Mouse (Mus musculus): ENCODE results near the gene Cd200. TPM values are rescaled to one million over a fixed set of nuclear protein-coding genes. Genes with fewer than 3 reads are reported as not detected.
"Not testable (repeated sequence)": the region's sequence is repeated elsewhere in the genome, so short reads cannot be mapped to it uniquely, and the experiment has no call there.

The Cd200 gene
- total RNA-seq (2015) (not detected in 2 replicates), total RNA-seq (2017) (1.3 TPM in 1 of 2 replicates, not detected in the other)

DNA sequence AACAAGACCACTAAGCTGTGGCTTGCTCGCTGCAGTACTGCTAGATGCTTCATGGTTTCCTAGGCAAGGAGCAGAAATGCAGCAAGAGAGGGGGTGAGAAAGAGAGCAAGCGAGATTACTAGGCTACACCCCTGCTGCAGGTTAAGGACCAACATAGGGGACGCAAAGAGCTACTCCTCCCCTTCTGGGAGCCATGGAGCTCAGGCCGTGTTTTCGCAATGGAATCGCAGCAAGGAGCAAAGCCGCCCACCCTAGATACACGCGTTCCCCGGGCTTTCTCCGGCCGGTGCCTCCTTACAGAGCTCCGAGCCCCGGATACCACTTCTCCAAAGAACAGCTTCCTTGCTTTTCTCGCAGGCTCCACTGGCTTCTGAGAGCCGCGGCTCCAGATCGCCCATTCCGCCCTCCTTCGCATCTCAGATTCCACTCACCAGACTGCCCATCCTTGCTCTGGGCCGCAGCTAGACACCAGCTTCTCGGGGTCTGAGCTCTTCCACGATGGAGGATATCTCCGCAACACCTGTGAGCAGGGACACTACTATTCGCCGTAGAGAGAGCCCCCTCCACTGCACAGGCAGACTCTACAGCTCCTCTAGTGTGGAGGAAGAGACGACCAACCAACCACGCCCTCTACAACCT, at the start of gene Cd200:
TSS of gene Cd200 (minus strand) at position 629 of the 639 bp plus-strand sequence.
- ATAC-seq (replicated peaks; ENCODE audit: poor library complexity), result peak; percentile 86

DNA sequence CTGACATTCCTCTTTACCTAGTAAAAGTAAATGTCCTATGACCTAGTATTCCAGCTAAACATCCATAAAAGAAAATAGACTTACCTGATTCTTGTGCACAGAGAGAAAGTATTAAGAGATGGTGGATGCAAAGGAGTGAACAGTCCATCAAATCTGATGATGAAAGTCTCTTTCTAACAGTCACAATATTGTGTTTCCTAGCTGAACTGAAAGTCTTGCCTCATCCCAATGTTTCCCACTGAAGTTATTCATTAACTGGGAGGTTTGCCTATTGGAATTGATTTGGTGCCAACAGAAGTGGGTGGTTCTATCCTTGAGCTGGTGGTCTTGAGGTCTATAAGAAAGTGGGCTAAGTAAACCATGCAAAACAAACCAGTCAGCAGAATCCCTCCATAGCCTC, 45.9 kb upstream of the Cd200 start:
- ATAC-seq (replicated peaks; ENCODE audit: poor library complexity), result no peak

DNA sequence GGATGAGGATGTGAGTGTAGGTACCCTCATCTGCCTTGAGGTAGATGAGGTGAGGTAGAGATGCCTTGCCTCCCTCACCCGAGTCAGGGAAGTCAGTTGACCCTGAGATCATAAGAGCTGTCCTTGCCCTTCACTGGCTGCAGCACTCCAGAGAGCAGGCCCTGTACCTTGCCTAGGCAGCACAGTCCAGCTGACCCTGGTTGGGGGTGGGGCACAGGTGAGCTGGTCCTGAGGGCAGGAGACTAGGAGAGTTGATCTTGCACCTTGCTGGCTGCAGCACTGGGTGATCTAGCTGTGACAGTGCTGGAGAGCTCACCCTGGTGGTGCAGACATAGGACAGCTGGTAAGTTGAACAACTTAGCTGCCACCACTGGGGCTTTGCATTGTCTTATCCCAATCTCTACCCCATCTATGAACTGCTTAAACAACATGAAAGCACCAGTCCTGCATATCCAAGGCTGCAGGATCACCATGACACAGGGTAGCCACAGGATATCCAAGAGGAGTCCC, 28.4 kb upstream of the Cd200 start:
- ATAC-seq (replicated peaks; ENCODE audit: poor library complexity), result no peak

DNA sequence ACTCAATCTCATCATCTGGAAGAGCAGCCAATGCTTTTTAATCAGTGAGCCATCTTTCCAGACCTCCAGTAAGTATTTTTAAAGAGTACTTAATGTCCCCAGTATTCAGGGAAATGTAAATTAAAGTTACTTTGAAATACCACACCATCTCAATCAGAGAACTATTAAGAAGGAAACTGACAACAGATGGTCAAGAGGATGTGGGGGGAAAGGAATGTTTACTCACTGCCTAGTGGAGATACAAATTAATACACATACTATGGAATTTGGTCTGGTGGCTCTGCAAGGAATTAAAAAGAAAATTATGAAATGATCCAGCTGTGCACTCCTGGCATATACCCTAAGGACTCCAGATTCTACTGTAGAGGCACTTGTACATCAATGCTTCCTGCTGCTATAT, 26.7 kb upstream of the Cd200 start:
- no peak for ATAC-seq (replicated peaks; ENCODE audit: poor library complexity)

DNA sequence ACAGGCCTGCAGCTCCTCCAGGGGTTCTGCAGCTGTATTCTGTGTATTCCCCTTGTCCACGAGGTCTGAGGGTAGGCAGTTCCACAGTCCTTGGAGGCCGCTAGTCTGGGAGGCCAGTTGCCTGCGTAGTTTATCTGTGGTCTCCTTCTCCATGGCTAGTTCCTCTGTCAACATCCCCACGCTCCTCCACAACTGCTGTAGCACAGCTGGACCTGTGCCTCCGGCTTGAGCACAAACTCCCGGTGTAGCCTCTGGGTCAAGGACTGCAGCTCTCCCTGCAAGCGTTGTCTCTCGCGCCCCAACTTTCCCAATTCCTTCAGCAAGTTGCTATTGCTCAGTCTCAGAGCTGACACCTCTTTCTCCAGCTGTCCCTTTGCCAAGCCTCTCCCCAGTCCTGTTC, 18.8 kb upstream of the Cd200 start:
- no peak for ATAC-seq (replicated peaks; ENCODE audit: poor library complexity)

DNA sequence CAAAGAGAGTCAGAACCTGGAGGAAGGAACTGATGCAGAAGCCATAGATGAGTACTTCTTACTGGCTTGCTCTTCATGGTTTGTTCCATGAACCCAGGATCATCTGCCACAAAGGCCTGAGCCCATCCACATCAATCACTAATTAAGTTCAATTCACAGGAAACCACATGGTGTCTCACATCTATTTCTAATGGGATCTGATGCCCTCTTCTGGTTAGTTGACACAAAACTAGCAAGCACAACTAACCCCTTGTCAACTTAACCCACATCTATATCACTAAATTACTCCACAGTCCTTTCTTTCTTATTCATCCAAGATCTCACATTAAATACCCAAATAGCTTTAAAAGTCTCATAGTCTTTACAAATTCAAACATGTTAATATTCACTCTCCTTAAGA, 4.6 kb upstream of the Cd200 start:
- ATAC-seq (replicated peaks; ENCODE audit: poor library complexity), result 0 out of 2 replicates have a peak, but pooled peaks have one; percentile 20

DNA sequence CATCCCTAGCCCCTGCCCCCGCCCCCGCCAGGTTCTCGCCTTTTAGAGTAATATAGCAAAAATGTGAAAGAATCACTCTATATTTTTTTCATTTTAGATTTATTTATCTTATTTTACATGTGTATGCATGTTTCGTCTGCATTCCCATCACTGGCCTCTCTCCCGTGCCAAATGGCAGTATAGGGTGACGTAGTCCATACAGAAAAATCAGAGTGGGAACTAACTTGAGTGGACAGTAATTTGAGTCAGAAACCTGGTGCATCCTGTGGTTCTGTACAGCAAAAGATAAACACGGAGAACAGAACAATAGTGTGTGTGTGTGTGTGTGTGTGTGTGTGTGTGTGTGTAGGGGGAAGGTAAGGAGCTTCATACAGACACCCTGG, 202 bp upstream of the Cd200 start:
- ATAC-seq (replicated peaks; ENCODE audit: poor library complexity), result not testable (repeated sequence)

DNA sequence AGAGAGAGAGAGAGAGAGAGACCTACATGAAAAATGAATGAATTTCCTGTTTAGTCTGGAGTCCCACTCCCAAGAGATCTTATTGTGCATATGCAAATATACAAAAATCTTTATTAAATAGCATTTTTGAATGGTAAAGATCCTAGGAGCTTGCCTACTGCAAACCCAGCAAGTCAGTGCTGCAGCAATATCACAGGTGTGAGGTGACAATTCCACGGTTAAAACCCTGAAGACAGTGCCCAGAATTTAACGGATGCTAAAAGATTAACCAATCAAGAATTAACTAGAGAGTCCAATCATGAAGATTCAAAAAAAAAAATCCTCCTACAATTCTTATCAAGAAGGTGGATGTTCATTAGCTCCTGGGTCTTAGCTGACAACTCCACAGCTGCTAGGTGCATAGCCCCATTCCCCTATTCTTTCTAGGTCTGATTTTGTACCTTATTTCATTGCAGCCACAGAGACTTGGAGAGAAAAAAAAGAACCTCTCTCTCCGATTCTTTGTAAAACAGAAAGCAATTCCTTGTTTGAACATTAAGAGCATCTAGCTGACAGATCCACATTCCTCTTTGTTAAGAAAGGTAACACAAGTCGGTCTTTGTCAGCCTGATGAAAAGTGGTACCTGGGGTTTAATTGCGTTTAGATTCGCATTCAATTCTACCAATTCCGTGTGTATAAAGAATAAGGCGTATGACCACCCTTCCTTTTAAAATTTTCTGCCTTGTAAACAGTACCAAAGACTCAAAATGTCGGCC, 1.0 kb downstream of the Cd200 start:
- no peak for ATAC-seq (replicated peaks; ENCODE audit: poor library complexity)

DNA sequence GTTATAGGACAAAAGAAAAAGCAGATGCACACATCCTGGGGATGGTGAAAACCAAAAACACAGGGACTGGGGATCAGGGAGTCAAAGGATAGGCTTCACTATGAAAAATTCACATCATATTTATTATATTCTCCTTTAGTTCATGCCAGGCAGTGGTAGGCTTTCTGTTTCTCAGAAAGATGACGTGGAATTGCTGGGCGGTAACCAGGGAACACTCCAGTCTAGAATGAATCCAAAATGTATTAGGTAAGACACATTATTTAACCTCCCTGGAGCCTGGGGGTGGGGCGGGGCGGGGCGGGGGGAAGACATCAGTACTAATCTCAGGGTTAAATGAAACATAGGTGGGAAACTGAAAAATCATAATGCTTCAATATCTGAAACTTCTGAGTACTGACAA, 1.8 kb downstream of the Cd200 start:
- ATAC-seq (replicated peaks; ENCODE audit: poor library complexity), result no peak

DNA sequence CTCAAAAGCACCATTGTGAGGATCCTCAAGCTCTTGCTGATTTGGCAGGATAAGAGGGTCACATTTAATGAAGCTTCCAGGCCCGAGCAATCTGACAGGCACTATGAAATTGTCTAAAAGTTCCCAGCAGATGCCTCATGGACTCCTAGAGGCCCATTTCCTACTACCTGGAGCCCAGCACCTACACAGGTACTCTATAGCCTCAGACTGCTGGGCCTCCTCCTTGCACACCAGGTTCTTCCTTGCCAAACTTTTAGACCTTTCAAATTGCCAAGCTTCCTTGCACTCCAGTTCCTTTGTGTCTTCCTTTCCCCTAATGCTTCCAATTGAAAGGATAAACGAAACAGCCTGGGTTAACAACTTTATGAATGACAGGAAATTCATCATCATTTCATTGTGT, 5.9 kb downstream of the Cd200 start:
- no peak for ATAC-seq (replicated peaks; ENCODE audit: poor library complexity)

DNA sequence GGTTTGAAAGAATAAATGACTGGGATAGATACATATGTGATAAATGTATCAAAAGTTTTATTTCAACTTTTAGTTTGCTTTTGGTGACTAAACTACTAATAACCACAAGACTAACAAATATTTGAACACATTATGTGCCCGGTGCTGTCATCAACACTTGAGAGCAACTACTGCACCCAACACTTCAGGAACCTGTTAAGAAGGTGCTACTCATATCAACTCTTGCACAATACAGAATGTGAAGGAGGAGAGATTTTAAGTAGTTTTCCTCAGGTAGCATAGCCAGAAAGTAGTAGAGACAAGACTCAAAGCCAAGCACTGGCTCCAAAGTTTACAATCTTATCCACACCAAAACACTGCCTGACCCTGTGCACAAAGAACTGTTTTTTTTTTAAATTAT, 6.8 kb downstream of the Cd200 start:
- ATAC-seq (replicated peaks; ENCODE audit: poor library complexity), result no peak

DNA sequence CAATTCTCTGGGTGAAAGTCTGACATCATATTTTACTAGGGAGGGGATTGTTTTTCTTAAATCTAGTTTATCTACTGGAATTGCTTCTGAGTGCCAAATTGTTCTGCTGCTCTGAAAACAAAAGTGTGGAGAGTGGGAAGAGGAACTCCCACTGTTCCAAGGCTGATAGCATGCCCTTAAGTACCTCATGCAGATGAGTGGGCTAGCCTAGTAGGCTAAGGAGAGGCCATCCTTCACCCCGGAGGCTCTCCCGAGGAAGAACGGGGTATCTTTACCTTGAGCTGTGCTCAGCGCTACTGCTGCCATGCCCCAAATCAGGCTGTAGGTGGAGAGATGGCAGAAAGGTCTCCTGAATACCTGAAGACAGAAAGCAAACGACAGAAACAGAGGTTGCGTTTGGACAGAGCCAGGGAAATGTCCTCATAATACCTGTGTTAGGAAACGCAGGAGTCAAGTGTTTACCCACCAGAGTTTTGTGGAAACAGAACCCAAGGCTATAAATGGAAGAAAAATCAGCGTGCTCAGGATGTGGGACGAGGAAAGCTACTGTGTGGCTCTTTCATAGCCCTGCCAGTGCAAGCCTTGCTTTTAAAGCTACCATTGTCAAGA, 8.8 kb downstream of the Cd200 start:
- ATAC-seq (replicated peaks; ENCODE audit: poor library complexity), result no peak

DNA sequence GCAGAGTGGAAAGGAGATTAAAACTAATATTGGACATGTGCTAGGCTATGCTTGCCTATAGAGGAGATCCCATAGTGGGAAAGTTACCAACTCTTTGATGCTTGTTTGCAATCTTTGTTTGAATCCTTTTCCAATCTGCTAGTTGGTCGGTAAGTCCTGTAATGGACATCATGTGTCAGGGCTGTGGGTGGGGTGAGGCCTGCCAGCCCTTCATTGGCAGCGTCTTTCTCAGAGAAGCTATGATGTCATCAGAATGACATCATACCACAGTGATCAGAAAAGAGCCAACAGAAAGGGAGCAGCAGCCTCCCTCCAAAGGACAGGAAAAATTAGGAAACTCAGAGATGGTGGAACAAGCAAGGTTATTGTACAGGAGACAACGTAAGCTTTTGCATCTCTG, 9.4 kb downstream of the Cd200 start:
- no peak for ATAC-seq (replicated peaks; ENCODE audit: poor library complexity)

DNA sequence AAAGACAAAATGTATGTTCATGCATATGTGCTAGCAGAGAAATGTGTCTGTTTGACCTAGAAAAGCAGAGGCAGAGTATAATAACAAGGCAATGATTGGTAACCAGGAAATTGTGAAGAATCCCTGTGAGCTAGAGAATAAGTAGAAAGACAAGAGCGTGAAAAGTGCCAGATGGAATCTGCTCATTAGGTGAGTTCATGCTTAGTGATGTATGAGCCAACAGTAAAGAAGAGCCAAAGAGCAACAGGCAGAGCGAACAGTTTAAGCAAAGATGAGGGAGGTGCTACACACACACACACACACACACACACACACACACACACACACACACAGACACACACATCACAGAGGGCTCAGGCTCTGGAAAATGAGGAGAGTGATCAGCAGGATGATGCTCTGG, 11.4 kb downstream of the Cd200 start:
- no peak for ATAC-seq (replicated peaks; ENCODE audit: poor library complexity)

DNA sequence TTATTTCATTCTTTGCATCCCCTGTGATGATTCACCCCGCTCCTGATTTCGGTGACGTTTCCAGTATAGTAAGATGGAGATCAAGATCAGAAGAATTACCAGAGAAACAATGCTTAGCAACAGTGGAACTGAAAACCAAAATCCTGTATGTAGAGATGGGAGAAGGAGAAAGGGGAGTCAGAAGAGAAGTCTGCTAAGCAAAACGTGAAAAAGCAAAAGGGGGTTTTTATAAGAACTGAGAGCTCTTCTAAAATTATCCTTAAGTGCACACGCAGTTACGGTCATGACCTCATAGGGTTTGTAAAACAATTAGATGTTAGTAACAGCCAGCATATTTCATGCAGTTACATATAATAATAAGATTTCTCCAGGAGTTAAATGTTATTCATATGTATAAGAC, 16.6 kb downstream of the Cd200 start:
- no peak for ATAC-seq (replicated peaks; ENCODE audit: poor library complexity)

DNA sequence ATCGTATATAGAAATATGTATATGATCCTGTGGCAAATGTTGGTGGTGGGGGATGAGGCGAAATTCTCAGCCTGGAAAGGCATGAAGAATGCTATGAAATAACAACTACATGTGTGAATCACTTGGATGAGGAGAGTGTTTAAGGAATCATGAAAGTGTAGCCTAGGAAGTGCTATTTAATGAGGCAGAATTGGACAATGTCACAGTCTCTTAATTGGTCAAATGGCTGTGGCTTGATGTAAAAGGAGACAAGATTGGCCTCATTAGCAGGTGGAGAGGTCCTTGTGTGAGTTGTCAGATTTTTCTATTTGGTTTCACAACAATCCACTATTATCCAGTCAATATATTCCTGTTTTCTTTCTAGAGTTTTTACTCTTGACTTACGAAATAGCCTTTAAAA, 17.2 kb downstream of the Cd200 start:
- ATAC-seq (replicated peaks; ENCODE audit: poor library complexity), result no peak

DNA sequence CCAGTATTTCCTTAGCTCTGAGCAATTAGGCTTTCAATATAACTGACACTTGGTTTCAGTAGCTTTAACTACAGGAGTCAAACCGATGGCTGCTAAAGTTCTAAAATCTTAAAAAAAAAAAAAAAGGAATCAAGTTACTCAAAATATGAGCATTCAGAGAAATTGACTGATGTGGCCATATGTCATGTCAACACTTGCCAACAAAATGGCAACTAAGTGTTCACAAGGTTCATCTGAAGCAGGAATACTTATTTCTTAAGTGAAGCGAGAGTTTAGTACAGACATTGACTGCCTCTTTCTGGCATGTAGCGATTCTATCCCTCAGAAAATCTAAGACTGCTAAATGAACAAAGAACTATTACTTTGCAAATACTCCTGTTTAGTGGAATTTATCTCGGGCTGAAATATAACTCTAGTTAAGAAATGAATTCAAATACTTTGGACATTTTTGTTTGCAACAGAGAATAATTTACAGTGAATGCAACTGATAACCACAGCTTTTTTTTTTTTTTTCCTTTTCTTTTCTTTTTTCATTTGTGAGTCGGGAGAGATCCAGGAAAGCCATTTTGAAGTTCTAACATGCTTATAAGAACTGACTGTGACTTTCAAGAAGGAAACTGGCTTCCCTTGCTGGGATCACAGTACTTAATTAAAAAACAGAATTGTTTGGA, 18.4 kb downstream of the Cd200 start:
- no peak for ATAC-seq (replicated peaks; ENCODE audit: poor library complexity)

DNA sequence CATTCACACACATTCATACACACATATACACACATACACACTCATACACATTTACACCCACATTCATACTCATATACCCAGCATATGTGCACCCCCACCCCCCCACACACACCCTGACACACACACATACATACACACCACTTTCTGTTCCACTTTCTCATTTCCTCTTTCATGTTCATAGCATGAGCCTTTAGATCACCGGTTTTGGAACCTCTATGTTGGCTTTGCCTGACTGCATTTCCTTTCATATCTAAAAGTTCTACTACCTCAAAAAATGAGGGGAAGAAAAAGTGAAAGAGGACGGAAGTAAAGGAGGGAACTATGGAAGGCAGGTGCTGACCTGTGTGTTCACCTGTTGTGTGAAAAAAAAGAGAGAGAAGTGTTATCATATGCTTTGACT, 19.0 kb downstream of the Cd200 start:
- ATAC-seq (replicated peaks; ENCODE audit: poor library complexity), result peak; percentile 97

DNA sequence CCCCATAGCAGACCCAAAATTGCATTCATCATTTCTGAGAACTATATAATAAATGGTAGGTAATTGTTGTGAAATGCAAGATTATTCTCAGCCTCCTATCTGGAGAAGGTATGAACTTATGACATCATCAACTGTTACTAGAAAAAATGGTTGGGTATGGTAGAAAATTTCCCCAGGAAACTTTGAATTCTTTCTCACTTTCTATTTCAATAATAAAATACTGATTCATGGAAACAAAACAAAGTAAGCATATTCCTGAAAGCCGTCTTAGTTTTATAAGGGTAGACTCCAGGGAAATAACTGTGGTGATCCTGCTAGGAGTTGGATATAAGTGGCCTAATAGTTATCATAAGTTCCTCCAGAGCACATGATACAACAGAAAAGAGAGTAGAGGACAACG, 19.8 kb downstream of the Cd200 start:
- ATAC-seq (replicated peaks; ENCODE audit: poor library complexity), result no peak

DNA sequence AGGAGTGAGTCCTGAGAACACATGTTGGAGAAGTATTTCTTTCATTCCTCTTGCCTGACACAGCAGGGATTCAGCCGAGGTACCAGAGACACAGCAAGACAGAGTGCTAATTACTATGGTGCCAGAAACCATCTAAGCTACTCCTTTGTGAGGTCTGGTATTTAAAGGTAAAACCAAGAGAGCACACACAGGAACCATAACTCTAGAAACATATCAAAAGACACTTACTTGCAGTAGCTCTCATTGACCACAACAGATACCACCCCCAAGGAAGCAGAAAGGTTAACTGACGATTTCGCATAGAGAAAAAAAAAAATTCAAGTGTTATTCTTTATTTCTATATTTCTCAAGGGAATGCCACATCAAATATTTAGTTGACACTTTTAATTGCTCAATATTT, 27.0 kb downstream of the Cd200 start:
- ATAC-seq (replicated peaks; ENCODE audit: poor library complexity), result no peak

DNA sequence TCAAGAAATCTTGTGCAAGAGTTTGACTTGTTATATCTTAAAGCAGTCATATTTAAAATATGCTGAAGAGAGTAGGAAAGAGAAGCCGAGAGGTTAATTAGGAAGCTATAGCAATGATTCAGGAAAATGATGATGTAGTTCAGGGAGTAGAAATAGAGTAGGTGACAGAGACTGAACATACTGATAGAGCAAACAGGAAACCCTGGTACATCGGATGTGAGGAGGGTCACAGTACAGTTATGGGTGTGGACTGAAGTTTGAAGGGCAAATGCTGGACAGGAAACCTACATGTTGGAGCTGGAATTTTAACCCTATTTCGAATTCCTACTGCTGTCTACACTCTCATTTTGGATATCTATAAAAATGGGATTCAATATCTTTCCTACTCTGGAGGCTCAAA, 29.9 kb downstream of the Cd200 start:
- ATAC-seq (replicated peaks; ENCODE audit: poor library complexity), result no peak
